Mouse (Mus musculus): ENCODE measurements at regions not wholly inside any gene's neighbourhood (a gene's known extent, or its start where the extent isn't known, plus 50 kb on each side); places are given as distances from the start of the nearest gene placed in this dataset.

GRCm38 (mm10) chr7:138639541-138639940 lies 206.3 kb upstream of the Ppp2r2d start:
- no peak for TF ChIP-seq POLR2A (IDR thresholded peaks at IDR 0.05; ENCODE audit: control insufficient read depth, low read depth, low read length)
- TF ChIP-seq CTCF (IDR thresholded peaks at IDR 0.05; ENCODE audit: control insufficient read depth, insufficient read depth, insufficient replicate concordance, low read depth, low read length): no peak
